Mouse (Mus musculus) liver, embryonic 14.5 days (tissue): ENCODE data around the gene Cabp1. TPM values are rescaled to one million over a fixed set of nuclear protein-coding genes. Genes with fewer than 3 reads are reported as not detected.
"Not testable (repeated sequence)": the region's sequence is repeated elsewhere in the genome, so short reads cannot be mapped to it uniquely, and the experiment has no call there.

Experiments
- ATAC-seq: fragments of 200-750 bp; cut with Nextera tagmentation; 2 replicates; pipeline ENCODE4 v1.8.0; 2017; ENCODE audit warnings: moderate number of reproducible peaks, mild to moderate bottlenecking, moderate library complexity; ENCODE audit not compliant: insufficient read depth
- DNase-seq, 3 experiments: peaks; one replicate each; pipeline ENCODE4 v3.0.0-alpha.2; 2012 to 2013; ENCODE audit warnings: low read depth in 3 of 3, low spot score in 3 of 3
- H3K27ac ChIP-seq: fragments of 300-500 bp; sonication (generic); 2 replicates; pipeline ENCODE4 v1.5.1; 2014; ENCODE audit warnings: moderate library complexity, mild to moderate bottlenecking, control low read depth, inconsistent platforms
- H3K27me3 ChIP-seq: fragments of 300-500 bp; sonication (generic); 2 replicates; pipeline ENCODE4 v1.6.1; 2014; ENCODE audit warnings: mild to moderate bottlenecking, low read length, moderate library complexity; ENCODE audit not compliant: control insufficient read depth, insufficient read depth
- H3K36me3 ChIP-seq: fragments of 300-500 bp; sonication (generic); replicated peaks from 2 replicates; pipeline ENCODE4 v1.6.1; 2014; ENCODE audit warnings: low read depth; ENCODE audit not compliant: control insufficient read depth, insufficient read depth
- H3K4me1 ChIP-seq, 2 experiments: fragments of 200-500 bp in 1 of 2; fragments of 300-500 bp in 1 of 2; sonication (generic) in 1 of 2; replicated peaks; 2 replicates each; pipeline ENCODE4 v1.6.1; 2012 to 2014; ENCODE audit warnings: antibody characterized with exemption in 1 of 2, inconsistent platforms in 1 of 2, low read length in 1 of 2; ENCODE audit not compliant: control insufficient read depth in 2 of 2, insufficient read depth in 2 of 2
- H3K4me2 ChIP-seq: fragments of 300-500 bp; sonication (generic); 2 replicates; pipeline ENCODE4 v1.6.1; 2014; ENCODE audit warnings: low read depth, mild to moderate bottlenecking, control low read depth, moderate library complexity
- H3K4me3 ChIP-seq, 2 experiments: fragments of 200-500 bp in 1 of 2; fragments of 300-500 bp in 1 of 2; sonication (generic) in 1 of 2; 2 replicates each; pipeline ENCODE4 v1.5.1; 2012 to 2014; ENCODE audit warnings: low read depth in 2 of 2, low read length in 2 of 2, mild to moderate bottlenecking in 2 of 2, control low read depth in 1 of 2, inconsistent platforms in 1 of 2, moderate library complexity in 1 of 2; ENCODE audit not compliant: insufficient read depth in 1 of 2
- H3K9ac ChIP-seq: fragments of 300-500 bp; sonication (generic); replicated peaks from 2 replicates; pipeline ENCODE4 v1.6.1; 2014; ENCODE audit warnings: mild to moderate bottlenecking, control low read depth, moderate library complexity
- H3K9me3 ChIP-seq: fragments of 300-500 bp; sonication (generic); 2 replicates; pipeline ENCODE4 v1.6.1; 2016; ENCODE audit warnings: low read length, mixed read lengths; ENCODE audit not compliant: control insufficient read depth
- CTCF ChIP-seq: IDR thresholded peaks from 2 replicates; pipeline ENCODE4 v1.5.1; 2016; ENCODE audit warnings: antibody characterized with exemption, low read depth, control low read depth
- EP300 ChIP-seq: IDR thresholded peaks from 2 replicates; pipeline ENCODE4 v1.6.1; 2016; ENCODE audit warnings: antibody characterized with exemption, low read depth
- WGBS: fragments of 180-500 bp; shearing (Covaris S2); extraction: QIAGEN DNeasy Blood & Tissue Kit; methylation state at CpG from one replicate; pipeline ENCODE4 v1.1.7; 2014; ENCODE audit not compliant: insufficient replicate concordance; 5-methylcytosine and 5-hydroxymethylcytosine counted together
- polyA plus RNA-seq, 2 experiments: library from polyadenylated mRNA; depleted of rRNA in 1 of 2; stranded (reverse) in 1 of 2; unstranded in 1 of 2; fragments of >200 nt; fragmentation: Nextera tagmentation in 1 of 2; extraction: Ambion mirVana in 1 of 2; gene quantifications; 2 replicates each; pipeline versions ENCODE4 v1.2.1 to v1.2.3; 2012 to 2014

Cabp1 gene
- polyA plus RNA-seq, 2 experiments = 0.13 to 0.14 TPM

DNA sequence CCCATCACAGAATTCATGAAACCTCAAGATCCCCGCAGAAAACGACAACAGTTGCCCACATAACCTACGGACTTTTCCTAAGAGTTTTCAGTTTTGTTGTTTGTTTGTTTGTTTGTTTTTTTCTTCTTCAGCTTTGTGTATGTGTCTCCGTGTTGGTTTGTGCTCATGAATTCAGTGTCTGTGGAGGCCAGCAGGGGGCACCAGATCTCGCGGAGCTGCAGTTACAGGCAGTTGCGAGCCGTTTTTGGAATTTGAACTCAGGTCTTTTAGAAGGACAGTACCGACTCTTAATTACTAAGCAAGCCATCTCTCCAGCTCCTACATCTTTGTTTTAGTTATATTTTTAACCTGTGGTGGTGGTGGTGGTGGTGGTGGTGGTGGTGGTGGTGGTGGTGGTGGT, 28.8 kb downstream of the Cabp1 start:
- Histone ChIP-seq H3K4me2 (no peak overlapping the region), H3K9me3 (no peaks in the 10 kb centered on the region), H3K4me3 (no peak overlapping the region), H3K27me3 (no peaks in the 10 kb centered on the region), H3K36me3 (no peaks in the 10 kb centered on the region), H3K4me1 (peaks cover 4 to 25% of the 10 kb centered on the region in 2 experiments), H3K9ac (no peak overlapping the region), H3K27ac (no peak overlapping the region)
- no peak for ATAC-seq
- no peak for DNase-seq
- no peak for TF ChIP-seq EP300
- TF ChIP-seq CTCF = peak; percentile 74
- 57% methylated on average over 9 of the region's 9 CpGs for WGBS

DNA sequence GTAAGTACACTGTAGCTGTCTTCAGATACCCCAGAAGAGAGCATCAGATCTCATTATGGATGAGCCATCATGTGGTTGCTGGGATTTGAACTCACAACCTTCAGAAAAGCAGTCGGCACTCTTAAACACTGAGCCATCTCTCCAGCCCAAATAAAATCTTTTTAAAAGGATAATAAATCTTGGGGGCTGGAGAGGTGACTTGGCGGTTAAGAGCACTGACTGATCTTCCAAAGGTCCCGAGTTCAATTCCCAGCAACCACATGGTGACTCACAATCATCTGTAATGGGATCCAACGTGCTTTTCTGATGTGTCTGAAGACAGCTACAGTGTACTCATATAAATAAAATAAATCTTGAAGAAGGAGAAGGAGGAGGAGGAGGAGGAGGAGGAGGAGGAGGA, 29.7 kb downstream of the Cabp1 start:
- not testable (repeated sequence) for H3K9ac ChIP-seq, H3K9me3 ChIP-seq, H3K27ac ChIP-seq, H3K4me2 ChIP-seq, H3K27me3 ChIP-seq, ATAC-seq, DNase-seq, H3K36me3 ChIP-seq, H3K4me3 ChIP-seq
- peaks cover 4 to 25% of the 10 kb centered on the region in 2 experiments for H3K4me1 ChIP-seq
- 60% methylated on average over 4 of the region's 4 CpGs for WGBS

DNA sequence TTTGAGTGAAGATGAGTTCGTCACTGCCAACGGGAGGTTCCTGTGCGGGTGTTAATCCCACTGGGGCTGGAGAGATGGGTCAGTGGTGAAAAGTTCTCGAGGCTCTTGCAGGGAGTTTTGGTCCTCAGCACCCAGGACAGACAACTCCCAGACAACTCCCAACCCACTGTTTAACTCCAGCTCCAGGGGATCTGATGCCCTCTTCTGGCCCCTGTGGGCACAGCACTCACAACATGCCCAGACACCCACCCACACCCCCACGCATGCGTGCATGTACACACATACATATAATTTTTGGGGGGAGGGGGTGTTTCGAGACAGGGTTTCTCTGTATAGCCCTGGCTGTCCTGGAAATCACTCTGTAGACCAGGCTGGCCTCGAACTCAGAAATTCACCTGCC, 30.6 kb downstream of the Cabp1 start:
- Histone ChIP-seq H3K27me3 (no peaks in the 10 kb centered on the region), H3K4me3 (no peak overlapping the region), H3K9ac (no peak overlapping the region), H3K9me3 (no peaks in the 10 kb centered on the region), H3K36me3 (no peaks in the 10 kb centered on the region), H3K27ac (no peak overlapping the region), H3K4me2 (no peak overlapping the region), H3K4me1 (peaks cover 4 to 25% of the 10 kb centered on the region in 2 experiments)
- 40% methylated on average over 8 of the region's 8 CpGs for whole genome bisulfite sequencing
- DNase-seq = no peak
- TF ChIP-seq EP300 (no peak), CTCF (peak; percentile 75)
- no peak for ATAC-seq

DNA sequence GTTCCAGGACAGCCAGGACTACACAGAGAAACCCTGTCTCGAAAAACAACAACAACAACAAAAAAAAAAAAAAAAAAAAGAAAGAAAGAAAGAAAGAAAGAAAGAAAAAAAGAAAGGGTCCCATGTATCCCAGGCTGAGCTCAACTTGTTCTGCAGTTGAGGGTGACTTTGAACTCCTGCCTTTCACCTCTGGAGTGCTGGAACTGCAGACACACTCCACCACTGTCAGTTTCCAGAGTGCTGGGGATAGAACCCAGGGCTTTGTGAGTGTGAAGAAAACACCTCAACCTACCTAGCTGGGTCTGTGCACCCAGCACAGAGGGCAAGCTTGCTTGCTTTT, 32.3 kb downstream of the Cabp1 start:
- not testable (repeated sequence) for H3K36me3 ChIP-seq, H3K4me3 ChIP-seq, H3K9me3 ChIP-seq, H3K4me2 ChIP-seq, DNase-seq, H3K27ac ChIP-seq, ATAC-seq, H3K27me3 ChIP-seq, H3K9ac ChIP-seq
- 56% methylated on average over 1 of the region's 1 CpGs for WGBS
- peaks cover 4 to 17% of the 10 kb centered on the region in 2 experiments for H3K4me1 ChIP-seq

DNA sequence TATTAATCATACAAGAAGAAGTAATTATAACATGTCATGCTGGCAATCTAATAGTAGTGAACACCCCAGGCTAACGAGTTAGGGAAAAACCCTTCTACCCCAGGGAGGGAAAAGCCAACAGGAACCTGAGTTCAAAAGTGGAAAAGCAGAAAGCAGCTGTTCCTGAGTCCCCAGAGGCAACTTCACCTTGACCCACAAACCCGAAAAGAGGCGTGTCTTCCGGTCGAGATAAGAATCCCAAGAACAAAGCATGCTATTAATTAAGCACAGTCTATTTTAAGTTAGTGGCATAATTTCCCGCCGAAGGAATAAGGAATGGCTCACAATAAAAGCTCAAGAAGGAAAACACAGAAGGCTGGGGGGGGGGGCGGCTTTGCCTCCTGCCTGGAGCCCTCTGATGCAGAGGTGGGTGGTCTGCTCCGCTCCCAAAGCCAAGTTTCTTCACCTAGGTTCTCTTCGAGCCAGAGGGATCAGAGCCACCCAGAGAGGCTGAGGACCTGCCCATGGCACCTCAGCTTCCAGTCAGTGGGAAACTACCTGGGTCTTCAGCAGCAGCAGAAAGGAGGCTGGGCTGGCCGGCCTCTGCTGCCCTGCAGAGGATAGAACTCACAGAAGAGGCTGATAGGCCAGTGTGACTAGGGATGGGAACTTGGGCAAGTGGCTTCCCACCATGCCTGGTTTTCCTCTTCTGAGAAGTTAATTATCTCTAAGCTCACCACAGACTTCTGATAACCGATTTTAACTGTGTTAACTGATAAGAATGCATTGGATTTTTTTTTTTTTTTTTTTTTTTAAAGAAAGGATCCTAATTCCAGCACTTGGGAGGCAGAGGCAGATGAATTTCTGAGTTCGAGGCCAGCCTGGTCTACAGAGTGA, 32.9 kb downstream of the Cabp1 start:
- Histone ChIP-seq H3K4me2 (0 out of 2 replicates have a peak overlapping the region, but pooled peaks have one; percentile 7), H3K9ac (no peak overlapping the region), H3K27ac (no peak overlapping the region), H3K27me3 (no peaks in the 10 kb centered on the region), H3K36me3 (no peaks in the 10 kb centered on the region), H3K4me1 (peaks cover 7 to 15% of the 10 kb centered on the region in 2 experiments), H3K9me3 (no peaks in the 10 kb centered on the region), H3K4me3 (no peak overlapping the region)
- DNase-seq (no peak), ATAC-seq (no peak)
- WGBS = 31% methylated on average over 12 of the region's 13 CpGs
- TF ChIP-seq CTCF = no peak
